ENCODE assay signal across 8 mouse cellular contexts in genomic region chr10:13500938-13501496, GRCm38 (mm10). TPM values are rescaled to one million over a fixed set of nuclear protein-coding genes. Genes with fewer than 3 reads are reported as not detected.
DNase-seq lines count a peak whose midpoint lies in the region; ATAC-seq lines count a peak whose summit lies in the region.

No protein-coding gene starts in this region.

- ATAC-seq in hindbrain, embryonic 14.5 days (ENCODE audit: low FRiP score) = peak; percentile 90

- no peaks in the 10 kb centered on the region for H3K4me1 ChIP-seq in hindbrain, embryonic 14.5 days (replicated peaks; ENCODE audit: control insufficient read depth, insufficient read depth, low read length)

- peak; percentile 88 for DNase-seq in R1 (ENCODE audit: low read depth, low spot score)
- DNase-seq in cerebellum, postnatal 25 days = peak; percentile 86 to 87
- peak; percentile 78 to 79 for DNase-seq in frontal cortex, postnatal 25 days (ENCODE audit: low spot score in 2 of 2)
- peak; percentile 84 for DNase-seq in hindbrain, embryonic 14.5 days (ENCODE audit: low spot score)
- peak; percentile 87 for DNase-seq in layer of hippocampus, postnatal 36 days
- peak; percentile 95 for DNase-seq in lung, postnatal 36 days
- peak; percentile 92 for DNase-seq in retina, postnatal 1 day
- DNase-seq in urinary bladder, adult 18-20 months (ENCODE audit: low spot score in 2 of 2) = peak; percentile 82 to 86

- no peaks in the 10 kb centered on the region for H3K9me3 ChIP-seq in hindbrain, embryonic 14.5 days (ENCODE audit: control insufficient read depth, low read length)

- no peak overlapping the region for H3K27ac ChIP-seq in hindbrain, embryonic 14.5 days

- H3K4me3 ChIP-seq in hindbrain, embryonic 14.5 days (replicated peaks; ENCODE audit: low read length) = peak overlapping the region; percentile 56

- 0% methylated on average over 18 of the region's 30 CpGs for WGBS in hindbrain, embryonic 14.5 days

- no peaks in the 10 kb centered on the region for H3K27me3 ChIP-seq in hindbrain, embryonic 14.5 days (ENCODE audit: control insufficient read depth, insufficient read depth, low read length)

- peak overlapping the region; percentile 76 for H3K9ac ChIP-seq in hindbrain, embryonic 14.5 days

- no peaks in the 10 kb centered on the region for H3K36me3 ChIP-seq in hindbrain, embryonic 14.5 days (replicated peaks; ENCODE audit: control insufficient read depth, insufficient read depth)

- peak overlapping the region; percentile 71 for H3K4me2 ChIP-seq in hindbrain, embryonic 14.5 days (replicated peaks)

RNA-seq across cellular contexts. Expression of gene Fuca2, which starts 1.7 kb away (rescaled TPM):
- 45.1 and 54.2 TPM in 2 replicates for polyA plus RNA-seq in hindbrain, embryonic 14.5 days (2014; fragmentation: Nextera tagmentation; extraction: Ambion mirVana)
- total RNA-seq in layer of hippocampus, postnatal 36 days (2021) = 10 to 100 TPM; 41.8 to 45.7 TPM

RNA-seq across cellular contexts. Expression of gene Phactr2, which starts 26.8 kb away (rescaled TPM):
- 9.0 and 9.7 TPM in 2 replicates for polyA plus RNA-seq in hindbrain, embryonic 14.5 days (2014; fragmentation: Nextera tagmentation; extraction: Ambion mirVana)
- 10 to 100 TPM; 23.3 to 24.5 TPM for total RNA-seq in layer of hippocampus, postnatal 36 days (2021)

RNA-seq across cellular contexts. Expression of gene Adat2, which starts 51.7 kb away (rescaled TPM):
- 2.3 and 2.5 TPM in 2 replicates for polyA plus RNA-seq in hindbrain, embryonic 14.5 days (2014; fragmentation: Nextera tagmentation; extraction: Ambion mirVana)
- total RNA-seq in layer of hippocampus, postnatal 36 days (2021) = 10 to 100 TPM in 1 of 2 experiments, 1 to 10 TPM in 1; 8.3 to 11.3 TPM

RNA-seq across cellular contexts. Expression of gene Pex3, which starts 51.9 kb away (rescaled TPM):
- 30.8 and 32.1 TPM in 2 replicates for polyA plus RNA-seq in hindbrain, embryonic 14.5 days (2014; fragmentation: Nextera tagmentation; extraction: Ambion mirVana)
- total RNA-seq in layer of hippocampus, postnatal 36 days (2021) = 10 to 100 TPM; 23.8 to 26.2 TPM
